ENCODE assay signal across 14 mouse cellular contexts in genomic region chr16:36626567-36627197, GRCm38 (mm10). TPM values are rescaled to one million over a fixed set of nuclear protein-coding genes. Genes with fewer than 3 reads are reported as not detected.
DNase-seq lines count a peak whose midpoint lies in the region; ATAC-seq and TF ChIP-seq lines count a peak whose summit lies in the region.
"Had no signal": no experiment of that assay in that cellular context is flagged by ENCODE, and none has a peak within 500 bp of the region (broad histone marks: within the 10 kb centered on the region; RNA-seq: fewer than 3 reads in every experiment).

No protein-coding gene starts in this region.

- peak; percentile 30 for DNase-seq in 3134 (ENCODE audit: extremely low read depth, insufficient read length, low spot score)
- peak; percentile 10 for DNase-seq in lung, postnatal 10 days
- no peak for DNase-seq in kidney, adult 8-10 months
- DNase-seq in layer of hippocampus, adult 9-10 months (ENCODE audit: low spot score): no peak
- DNase-seq: cerebellum, postnatal 14 days; kidney, adult 2 months had no signal

- peak; percentile 71; the same call in 1 of the 2 replicates for TF ChIP-seq EP300 in ES-Bruce4 (IDR thresholded peaks at IDR 0.05; ENCODE audit: insufficient read depth, low read depth, low read length)

- TF ChIP-seq CTCF in ES-Bruce4 (IDR thresholded peaks at IDR 0.05; ENCODE audit: low read depth, low read length): no peak

- no peak for TF ChIP-seq POLR2A in ES-Bruce4 (IDR thresholded peaks at IDR 0.05; ENCODE audit: insufficient read depth, low read length)

- no peak overlapping the region for H3K4me3 ChIP-seq in ES-Bruce4 (ENCODE audit: low read depth, low read length)
- no peak overlapping the region for H3K4me3 ChIP-seq in forebrain, embryonic 16.5 days (replicated peaks; ENCODE audit: low read length)
- no peak overlapping the region for H3K4me3 ChIP-seq in forebrain, embryonic 12.5 days (replicated peaks)
- H3K4me3 ChIP-seq: heart, adult 2 months; limb, embryonic 12.5 days; neural tube, embryonic 13.5 days; stomach, embryonic 15.5 days had no signal

- no peaks in the 10 kb centered on the region for H3K36me3 ChIP-seq in ES-Bruce4 (ENCODE audit: control insufficient read depth, insufficient read depth, low read length, poor library complexity, severe bottlenecking)
- H3K36me3 ChIP-seq in forebrain, embryonic 16.5 days (ENCODE audit: control insufficient read depth, insufficient read depth): no peaks in the 10 kb centered on the region
- no peaks in the 10 kb centered on the region for H3K36me3 ChIP-seq in forebrain, embryonic 12.5 days (replicated peaks)
- H3K36me3 ChIP-seq: limb, embryonic 12.5 days; neural tube, embryonic 13.5 days; stomach, embryonic 15.5 days had no signal

- H3K27ac ChIP-seq in ES-Bruce4 (ENCODE audit: insufficient read depth, low read length): no peak overlapping the region
- no peak overlapping the region for H3K27ac ChIP-seq in forebrain, embryonic 16.5 days (ENCODE audit: low read length)
- no peak overlapping the region for H3K27ac ChIP-seq in forebrain, embryonic 12.5 days
- H3K27ac ChIP-seq: heart, adult 2 months; limb, embryonic 12.5 days; neural tube, embryonic 13.5 days; stomach, embryonic 15.5 days had no signal

- no peaks in the 10 kb centered on the region for H3K27me3 ChIP-seq in ES-Bruce4 (ENCODE audit: control insufficient read depth, insufficient read depth, low read length, poor library complexity, severe bottlenecking)
- no peaks in the 10 kb centered on the region for H3K27me3 ChIP-seq in forebrain, embryonic 16.5 days (replicated peaks; ENCODE audit: control insufficient read depth, insufficient read depth, low read length)
- no peaks in the 10 kb centered on the region for H3K27me3 ChIP-seq in forebrain, embryonic 12.5 days
- H3K27me3 ChIP-seq: limb, embryonic 12.5 days; neural tube, embryonic 13.5 days; stomach, embryonic 15.5 days had no signal

- no peak overlapping the region for H3K9ac ChIP-seq in ES-Bruce4 (ENCODE audit: low read depth, poor library complexity, severe bottlenecking)
- no peak overlapping the region for H3K9ac ChIP-seq in forebrain, embryonic 16.5 days (replicated peaks; ENCODE audit: low read depth, low read length)
- H3K9ac ChIP-seq in forebrain, embryonic 12.5 days: no peak overlapping the region
- H3K9ac ChIP-seq: limb, embryonic 12.5 days; neural tube, embryonic 13.5 days; stomach, embryonic 15.5 days had no signal

- peak; percentile 96 for ATAC-seq in hematopoietic stem cell, adult 5-6 weeks (replicated peaks in 1 of 2; ENCODE audit: insufficient read depth in 1 of 2, low FRiP score in 2 of 2, low TSS enrichment in 1 of 2, low read depth in 1 of 2, poor library complexity in 2 of 2, severe bottlenecking in 2 of 2)
- no peak for ATAC-seq in forebrain, embryonic 16.5 days
- ATAC-seq in forebrain, embryonic 12.5 days (ENCODE audit: low FRiP score): no peak

- H3K9me3 ChIP-seq in ES-Bruce4 (replicated peaks; ENCODE audit: control insufficient read depth, insufficient read depth, low read length, poor library complexity, severe bottlenecking): no peaks in the 10 kb centered on the region
- no peaks in the 10 kb centered on the region for H3K9me3 ChIP-seq in forebrain, embryonic 16.5 days (ENCODE audit: control insufficient read depth, low read length)
- H3K9me3 ChIP-seq in forebrain, embryonic 12.5 days: no peaks in the 10 kb centered on the region
- H3K9me3 ChIP-seq: limb, embryonic 12.5 days; neural tube, embryonic 13.5 days; stomach, embryonic 15.5 days had no signal

- WGBS in forebrain, embryonic 16.5 days: 91% methylated on average over 5 of the region's 5 CpGs
- 85% methylated on average over 5 of the region's 5 CpGs for WGBS in forebrain, embryonic 12.5 days

- no peaks in the 10 kb centered on the region for H3K4me1 ChIP-seq in ES-Bruce4 (ENCODE audit: control insufficient read depth, insufficient read depth, low read length)
- no peaks in the 10 kb centered on the region for H3K4me1 ChIP-seq in forebrain, embryonic 16.5 days (replicated peaks; ENCODE audit: control insufficient read depth, insufficient read depth, low read length)
- no peaks in the 10 kb centered on the region for H3K4me1 ChIP-seq in forebrain, embryonic 12.5 days
- H3K4me1 ChIP-seq: limb, embryonic 12.5 days; neural tube, embryonic 13.5 days; stomach, embryonic 15.5 days had no signal

- H3K4me2 ChIP-seq in forebrain, embryonic 16.5 days (ENCODE audit: low read length): no peak overlapping the region
- no peak overlapping the region for H3K4me2 ChIP-seq in forebrain, embryonic 12.5 days
- H3K4me2 ChIP-seq: limb, embryonic 12.5 days; neural tube, embryonic 13.5 days; stomach, embryonic 15.5 days had no signal

RNA-seq across cellular contexts. Expression of gene Cd86, which starts 39.2 kb away (rescaled TPM):
- polyA plus RNA-seq in ES-Bruce4 (2011; ENCODE audit: insufficient read depth, insufficient read length, low read depth, missing spikeins): not detected in 2 replicates
- 14.1 and 18.0 TPM in 2 replicates for total RNA-seq in hematopoietic stem cell, adult 5-6 weeks (2017)
- polyA plus RNA-seq in forebrain, embryonic 16.5 days (2015; fragmentation: Nextera tagmentation; extraction: Ambion mirVana): 1.1 and 1.9 TPM in 2 replicates
- polyA plus RNA-seq in forebrain, embryonic 12.5 days (2016; fragmentation: Nextera tagmentation; extraction: Ambion mirVana): 0.68 and 1.3 TPM in 2 replicates

Comparison
In these comparisons a context has a peak if more than half of its experiments do, and no peak if none do; other contexts are left out.
1. DNase-seq: peak in 3134 (single experiment) and lung, postnatal 10 days (single experiment); none in kidney, adult 8-10 months (0 of 2) and layer of hippocampus, adult 9-10 months (single experiment).
2. ATAC-seq: peak in hematopoietic stem cell, adult 5-6 weeks (2 of 2); none in forebrain, embryonic 16.5 days (single experiment) and forebrain, embryonic 12.5 days (single experiment).